Mouse (Mus musculus): ENCODE measurements at regions not wholly inside any gene's neighbourhood (a gene's known extent, or its start where the extent isn't known, plus 50 kb on each side); places are given as distances from the start of the nearest gene placed in this dataset.

- no peak for DNase-seq
Measured at GRCm38 (mm10) chr2:167752805-167753556, 63.4 kb upstream of the Tmem189 start.

- no peak for DNase-seq
Measured at GRCm38 (mm10) chr2:167751585-167751984, 62.0 kb upstream of the Tmem189 start.

- no peak for DNase-seq
Measured at GRCm38 (mm10) chr2:167748297-167748696, 58.7 kb upstream of the Tmem189 start.

GRCm38 (mm10) chr2:167747164-167747843, 57.7 kb upstream of the Tmem189 start:
- DNase-seq = no peak

GRCm38 (mm10) chr2:167746344-167746743, 56.7 kb upstream of the Tmem189 start:
- no peak for DNase-seq

GRCm38 (mm10) chr2:167745409-167745808, 55.8 kb upstream of the Tmem189 start:
- DNase-seq = no peak

GRCm38 (mm10) chr2:167744080-167744479, 54.5 kb upstream of the Tmem189 start:
- no peak for DNase-seq

GRCm38 (mm10) chr2:167742479-167742878, 52.9 kb upstream of the Tmem189 start:
- DNase-seq = no peak

- DNase-seq = no peak
Measured at GRCm38 (mm10) chr2:167740516-167741189, 51.0 kb upstream of the Tmem189 start.
